Comparison of ENCODE assay signal across 20 mouse cellular contexts in the genomic region with DNA sequence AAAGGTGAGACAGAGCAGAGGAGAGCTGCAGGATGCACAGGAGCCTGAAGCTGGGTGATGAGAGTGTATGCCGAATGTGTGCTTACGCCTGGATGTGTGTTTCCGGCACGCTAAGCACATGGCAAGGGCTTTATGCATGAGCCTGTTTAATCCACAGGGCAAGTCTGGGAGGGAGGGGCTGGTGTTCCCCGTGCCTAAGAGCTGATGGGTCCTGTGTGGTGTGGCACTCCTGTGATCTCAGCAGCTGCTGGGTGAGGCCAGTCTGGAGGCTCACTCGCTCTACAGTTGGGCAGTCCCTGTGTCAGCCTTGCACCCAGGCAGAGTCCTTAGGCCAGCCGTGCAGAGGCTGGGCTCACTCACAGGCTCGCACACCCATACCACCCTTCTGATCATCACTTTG.
DNase-seq lines count a peak whose midpoint lies in the region; ATAC-seq and TF ChIP-seq lines count a peak whose summit lies in the region.
"Had no signal": no experiment of that assay in that cellular context is flagged by ENCODE, and none has a peak within 500 bp of the region (broad histone marks: within the 10 kb centered on the region; RNA-seq: fewer than 3 reads in every experiment).

No protein-coding gene starts in this region.

- H3K4me2 ChIP-seq in forebrain, embryonic 15.5 days (replicated peaks) = no peak overlapping the region
- H3K4me2 ChIP-seq: embryonic facial prominence, embryonic 13.5 days; heart, embryonic 11.5 days; limb, embryonic 12.5 days; liver, embryonic 13.5 days; neural tube, embryonic 12.5 days had no signal

- H3K9ac ChIP-seq in forebrain, embryonic 15.5 days (replicated peaks) = no peak overlapping the region
- H3K9ac ChIP-seq: embryonic facial prominence, embryonic 13.5 days; limb, embryonic 12.5 days; liver, embryonic 13.5 days; neural tube, embryonic 12.5 days had no signal

- TF ChIP-seq CTCF in layer of hippocampus, adult 2 months (conservative IDR thresholded peaks at IDR 0.05) = no peak
- no peak for TF ChIP-seq CTCF in cerebellum, adult 2 months (IDR thresholded peaks at IDR 0.05; ENCODE audit: borderline replicate concordance, insufficient read depth, low read depth, low read length)

- H3K4me3 ChIP-seq in forebrain, embryonic 10.5 days = no peak overlapping the region
- no peak overlapping the region for H3K4me3 ChIP-seq in forebrain, embryonic 15.5 days
- no peak overlapping the region for H3K4me3 ChIP-seq in layer of hippocampus, adult 2 months
- no peak overlapping the region for H3K4me3 ChIP-seq in cerebellum, adult 2 months (replicated peaks; ENCODE audit: insufficient read depth, low read depth, low read length)
- H3K4me3 ChIP-seq: embryonic facial prominence, embryonic 13.5 days; limb, embryonic 12.5 days; liver, embryonic 13.5 days; neural tube, embryonic 12.5 days had no signal

- no peaks in the 10 kb centered on the region for H3K27me3 ChIP-seq in forebrain, embryonic 10.5 days (ENCODE audit: poor library complexity, severe bottlenecking)
- H3K27me3 ChIP-seq in forebrain, embryonic 15.5 days = no peaks in the 10 kb centered on the region
- H3K27me3 ChIP-seq in cerebellum, adult 2 months (ENCODE audit: control insufficient read depth, insufficient read depth, low read length) = no peaks in the 10 kb centered on the region
- H3K27me3 ChIP-seq: embryonic facial prominence, embryonic 13.5 days; liver, embryonic 13.5 days; neural tube, embryonic 12.5 days had no signal

- no peak for DNase-seq in forebrain, embryonic 10.5 days (ENCODE audit: extremely low spot score, low spot score)
- no peak for DNase-seq in layer of hippocampus, adult 2 months (ENCODE audit: low spot score in 2 of 2)
- DNase-seq in layer of hippocampus, adult 9-10 months (ENCODE audit: low spot score) = no peak
- peak; percentile 24 for DNase-seq in thymus, postnatal 14 days
- DNase-seq in thymus, adult 18-20 months = no peak
- DNase-seq in cerebellum, adult 2 months = no peak
- no peak for DNase-seq in cerebellum, adult 8-10 months
- DNase-seq: adrenal gland, postnatal 36 days; cerebellum, adult 9-10 months; heart, postnatal 14 days; liver, embryonic 13.5 days; right cerebral cortex, postnatal 25 days had no signal

- TF ChIP-seq POLR2A in cerebellum, adult 2 months (IDR thresholded peaks at IDR 0.05; ENCODE audit: borderline replicate concordance, insufficient read depth, low read length) = no peak

- no peak for ATAC-seq in forebrain, embryonic 15.5 days (replicated peaks)
- ATAC-seq: CD4-positive, CD25-positive, alpha-beta regulatory T cell, adult 4 months had no signal

- H3K27ac ChIP-seq in forebrain, embryonic 10.5 days = 0 out of 2 replicates have a peak overlapping the region, but pooled peaks have one; percentile 6
- no peak overlapping the region for H3K27ac ChIP-seq in forebrain, embryonic 15.5 days (replicated peaks)
- H3K27ac ChIP-seq in layer of hippocampus, adult 2 months = peak overlapping the region; percentile 66
- no peak overlapping the region for H3K27ac ChIP-seq in cerebellum, adult 2 months (ENCODE audit: insufficient read depth, low read length)
- H3K27ac ChIP-seq: liver, embryonic 13.5 days; macrophage; neural tube, embryonic 12.5 days had no signal

- peaks cover 5% of the 10 kb centered on the region for H3K36me3 ChIP-seq in forebrain, embryonic 10.5 days (replicated peaks)
- no peaks in the 10 kb centered on the region for H3K36me3 ChIP-seq in forebrain, embryonic 15.5 days
- H3K36me3 ChIP-seq: liver, embryonic 13.5 days; neural tube, embryonic 12.5 days had no signal

- H3K4me1 ChIP-seq in forebrain, embryonic 10.5 days = peaks cover 35% of the 10 kb centered on the region
- peaks cover 17% of the 10 kb centered on the region for H3K4me1 ChIP-seq in forebrain, embryonic 15.5 days
- peaks cover 55% of the 10 kb centered on the region for H3K4me1 ChIP-seq in cerebellum, adult 2 months (ENCODE audit: control insufficient read depth, insufficient read depth, low read length)

- 92% methylated on average over 8 of the region's 8 CpGs for WGBS in forebrain, embryonic 10.5 days
- WGBS in forebrain, embryonic 15.5 days = 86% methylated on average over 8 of the region's 8 CpGs
- 78% methylated on average over 8 of the region's 8 CpGs for WGBS in cerebellum, adult 2 months

- no peaks in the 10 kb centered on the region for H3K9me3 ChIP-seq in forebrain, embryonic 10.5 days
- H3K9me3 ChIP-seq in forebrain, embryonic 15.5 days = no peaks in the 10 kb centered on the region
- H3K9me3 ChIP-seq: embryonic facial prominence, embryonic 13.5 days; G1E; limb, embryonic 12.5 days; liver, embryonic 13.5 days; neural tube, embryonic 12.5 days had no signal

Comparison
In these comparisons a context has a peak if more than half of its experiments do, and no peak if none do; other contexts are left out.
1. H3K27ac ChIP-seq: peak in forebrain, embryonic 10.5 days (single experiment) and layer of hippocampus, adult 2 months (single experiment); none in forebrain, embryonic 15.5 days (single experiment) and cerebellum, adult 2 months (single experiment).